Mouse (Mus musculus): ENCODE results near the gene Cd34. TPM values are rescaled to one million over a fixed set of nuclear protein-coding genes. Genes with fewer than 3 reads are reported as not detected.

Gene Cd34
- polyA plus RNA-seq (2015; fragmentation: Nextera tagmentation; extraction: Ambion mirVana), result 189 and 199 TPM in 2 replicates

GRCm38 (mm10) chr1:194938715-194939114 is at the start of gene Cd34:
TSS of gene Cd34 (plus strand) at chr1:194938819.
- no peak for TF ChIP-seq EP300 (IDR thresholded peaks at IDR 0.05)
- TF ChIP-seq CTCF (IDR thresholded peaks at IDR 0.05), result no peak
- DNase-seq (ENCODE audit: low spot score) (peak; percentile 60), ATAC-seq (peak; percentile 94)
- Histone ChIP-seq H3K27me3 (replicated peaks; ENCODE audit: insufficient read depth, low read length) (no peaks in the 10 kb centered on the region), H3K27ac (ENCODE audit: low read length) (peak within 1 kb of the TSS; percentile 65), H3K9me3 (ENCODE audit: low read length) (no peaks in the 10 kb centered on the region), H3K4me3 (ENCODE audit: low read depth, low read length) (peak within 1 kb of the TSS; percentile 45), H3K4me1 (ENCODE audit: insufficient read depth, low read depth, low read length) (no peaks in the 10 kb centered on the region), H3K36me3 (ENCODE audit: insufficient read depth, low read length) (no peaks in the 10 kb centered on the region), H3K4me2 (replicated peaks; ENCODE audit: low read depth, low read length) (peak within 1 kb of the TSS; percentile 49), H3K9ac (replicated peaks; ENCODE audit: low read depth) (peak within 1 kb of the TSS; percentile 50)
- WGBS, result 0% methylated on average over 26 of the region's 26 CpGs

DNA sequence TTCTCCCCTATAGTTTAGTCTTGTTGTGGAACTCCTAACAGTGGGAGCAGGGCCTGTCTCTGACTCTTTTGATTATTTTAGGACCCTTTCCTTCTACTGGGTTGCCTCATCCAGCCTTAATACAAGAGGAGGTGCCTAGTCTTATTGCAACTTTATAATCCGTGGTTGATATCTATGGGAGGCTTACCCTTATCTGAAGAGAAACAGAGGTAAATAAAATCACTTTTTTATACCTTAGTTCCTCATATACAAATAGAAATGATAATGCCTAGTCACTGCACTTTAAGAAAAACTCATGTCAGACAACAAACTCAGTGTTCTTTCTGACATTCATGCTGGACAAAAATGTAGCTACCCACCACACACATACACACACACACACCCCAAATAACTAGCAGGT is 44.1 kb upstream of the Cd34 start:
- no peak for ATAC-seq
- Histone ChIP-seq H3K27ac (ENCODE audit: low read length) (no peak overlapping the region), H3K4me2 (replicated peaks; ENCODE audit: low read depth, low read length) (no peak overlapping the region), H3K27me3 (replicated peaks; ENCODE audit: insufficient read depth, low read length) (no peaks in the 10 kb centered on the region), H3K9me3 (ENCODE audit: low read length) (no peaks in the 10 kb centered on the region), H3K4me3 (ENCODE audit: low read depth, low read length) (no peak overlapping the region), H3K4me1 (ENCODE audit: insufficient read depth, low read depth, low read length) (no peaks in the 10 kb centered on the region), H3K9ac (replicated peaks; ENCODE audit: low read depth) (no peak overlapping the region), H3K36me3 (ENCODE audit: insufficient read depth, low read length) (no peaks in the 10 kb centered on the region)
- TF ChIP-seq EP300 (IDR thresholded peaks at IDR 0.05) (no peak), CTCF (IDR thresholded peaks at IDR 0.05) (no peak)
- 39% methylated on average over 1 of the region's 1 CpGs for WGBS
- DNase-seq (ENCODE audit: low spot score), result no peak

- no peak overlapping the region for H3K4me3 ChIP-seq (ENCODE audit: low read depth, low read length)
- ATAC-seq (no peak), DNase-seq (ENCODE audit: low spot score) (no peak)
- WGBS, result 68% methylated on average over 3 of the region's 3 CpGs
- H3K27me3 ChIP-seq (replicated peaks; ENCODE audit: insufficient read depth, low read length), result no peaks in the 10 kb centered on the region
- TF ChIP-seq EP300 (IDR thresholded peaks at IDR 0.05) (no peak), CTCF (IDR thresholded peaks at IDR 0.05) (no peak)
- H3K4me2 ChIP-seq (replicated peaks; ENCODE audit: low read depth, low read length), result no peak overlapping the region
- no peaks in the 10 kb centered on the region for H3K36me3 ChIP-seq (ENCODE audit: insufficient read depth, low read length)
- H3K27ac ChIP-seq (ENCODE audit: low read length), result no peak overlapping the region
- no peaks in the 10 kb centered on the region for H3K4me1 ChIP-seq (ENCODE audit: insufficient read depth, low read depth, low read length)
- H3K9ac ChIP-seq (replicated peaks; ENCODE audit: low read depth), result no peak overlapping the region
- H3K9me3 ChIP-seq (ENCODE audit: low read length), result no peaks in the 10 kb centered on the region
Observed at GRCm38 (mm10) chr1:194895287-194895686, 43.3 kb upstream of the Cd34 start.

DNA sequence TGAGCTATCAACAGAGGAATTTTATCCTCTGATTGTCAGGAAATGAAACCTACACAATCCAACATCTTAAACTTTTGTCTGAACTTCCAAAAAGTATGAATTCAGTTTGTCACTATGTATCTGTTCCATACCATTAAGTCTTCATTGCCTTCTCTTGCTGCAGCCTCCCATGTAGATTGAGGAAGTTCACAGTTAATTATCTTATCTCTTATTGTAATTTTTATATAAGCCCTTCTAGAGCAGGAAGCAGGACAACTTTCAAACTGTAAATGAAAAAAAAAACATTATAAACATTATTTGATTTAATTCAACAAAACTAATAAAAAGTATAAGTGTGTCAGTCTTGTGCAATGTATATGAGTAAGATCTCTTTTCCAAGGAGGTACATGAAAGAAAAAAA is 37.5 kb upstream of the Cd34 start:
- Histone ChIP-seq H3K27me3 (replicated peaks; ENCODE audit: insufficient read depth, low read length) (no peaks in the 10 kb centered on the region), H3K36me3 (ENCODE audit: insufficient read depth, low read length) (no peaks in the 10 kb centered on the region), H3K9ac (replicated peaks; ENCODE audit: low read depth) (no peak overlapping the region), H3K9me3 (ENCODE audit: low read length) (no peaks in the 10 kb centered on the region), H3K4me2 (replicated peaks; ENCODE audit: low read depth, low read length) (no peak overlapping the region), H3K4me3 (ENCODE audit: low read depth, low read length) (no peak overlapping the region), H3K27ac (ENCODE audit: low read length) (no peak overlapping the region), H3K4me1 (ENCODE audit: insufficient read depth, low read depth, low read length) (no peaks in the 10 kb centered on the region)
- no peak for ATAC-seq
- TF ChIP-seq CTCF (IDR thresholded peaks at IDR 0.05) (no peak), EP300 (IDR thresholded peaks at IDR 0.05) (no peak)
- DNase-seq (ENCODE audit: low spot score), result no peak

DNA sequence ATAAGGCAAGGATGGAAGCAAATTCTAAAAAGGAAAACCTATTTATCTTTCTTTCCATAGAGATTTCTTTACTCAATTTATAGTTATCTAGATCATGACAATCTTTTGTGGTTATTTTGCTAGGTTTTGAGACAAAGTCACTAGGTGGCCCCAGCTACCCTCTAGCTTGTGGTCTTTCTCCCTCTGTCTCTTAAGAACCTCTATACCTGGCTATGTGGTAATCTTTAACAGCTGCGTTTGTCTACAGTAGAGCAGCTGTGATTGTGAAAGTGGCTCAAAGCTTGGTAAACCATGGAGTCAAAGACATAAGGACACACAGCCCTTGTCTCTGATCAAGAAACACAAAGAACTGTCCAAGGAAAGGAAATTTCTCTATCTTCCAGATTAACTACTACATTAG is 36.8 kb upstream of the Cd34 start:
- Histone ChIP-seq H3K27me3 (replicated peaks; ENCODE audit: insufficient read depth, low read length) (no peaks in the 10 kb centered on the region), H3K9ac (replicated peaks; ENCODE audit: low read depth) (no peak overlapping the region), H3K4me2 (replicated peaks; ENCODE audit: low read depth, low read length) (no peak overlapping the region), H3K27ac (ENCODE audit: low read length) (no peak overlapping the region), H3K4me1 (ENCODE audit: insufficient read depth, low read depth, low read length) (no peaks in the 10 kb centered on the region), H3K36me3 (ENCODE audit: insufficient read depth, low read length) (no peaks in the 10 kb centered on the region), H3K4me3 (ENCODE audit: low read depth, low read length) (no peak overlapping the region), H3K9me3 (ENCODE audit: low read length) (no peaks in the 10 kb centered on the region)
- no peak for TF ChIP-seq EP300 (IDR thresholded peaks at IDR 0.05)
- TF ChIP-seq CTCF (IDR thresholded peaks at IDR 0.05), result no peak
- 57% methylated on average over 1 of the region's 1 CpGs for WGBS
- DNase-seq (ENCODE audit: low spot score) (no peak), ATAC-seq (no peak)

DNA sequence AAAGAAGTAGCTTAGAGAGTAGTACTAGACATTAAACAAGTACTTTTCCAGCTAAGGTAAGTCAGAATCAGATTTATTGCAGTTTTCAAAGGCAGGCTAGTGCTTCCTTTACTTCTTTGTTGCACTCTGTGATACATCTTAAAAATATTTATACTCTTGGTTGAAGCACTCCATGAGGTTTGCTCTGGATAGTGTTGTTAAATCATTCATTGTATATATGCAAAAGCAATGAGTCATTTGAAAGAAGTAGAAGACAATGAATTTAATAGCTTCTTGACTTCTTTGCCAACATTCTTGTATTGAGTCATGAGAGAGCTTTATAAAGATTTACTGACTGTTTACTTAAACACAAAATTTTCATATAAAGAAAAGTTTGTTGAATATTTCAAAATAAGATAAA is 29.7 kb upstream of the Cd34 start:
- H3K27ac ChIP-seq (ENCODE audit: low read length), result no peak overlapping the region
- no peaks in the 10 kb centered on the region for H3K9me3 ChIP-seq (ENCODE audit: low read length)
- no peak for DNase-seq (ENCODE audit: low spot score)
- no peak for ATAC-seq
- no peaks in the 10 kb centered on the region for H3K27me3 ChIP-seq (replicated peaks; ENCODE audit: insufficient read depth, low read length)
- no peak for TF ChIP-seq CTCF (IDR thresholded peaks at IDR 0.05)
- TF ChIP-seq EP300 (IDR thresholded peaks at IDR 0.05), result no peak
- H3K4me1 ChIP-seq (ENCODE audit: insufficient read depth, low read depth, low read length), result no peaks in the 10 kb centered on the region
- H3K4me2 ChIP-seq (replicated peaks; ENCODE audit: low read depth, low read length), result no peak overlapping the region
- H3K9ac ChIP-seq (replicated peaks; ENCODE audit: low read depth), result no peak overlapping the region
- no peaks in the 10 kb centered on the region for H3K36me3 ChIP-seq (ENCODE audit: insufficient read depth, low read length)
- no peak overlapping the region for H3K4me3 ChIP-seq (ENCODE audit: low read depth, low read length)

- DNase-seq (ENCODE audit: low spot score) (peak; percentile 45), ATAC-seq (peak; percentile 30; the same call in 1 of the 2 replicates)
- Histone ChIP-seq H3K9ac (replicated peaks; ENCODE audit: low read depth) (no peak overlapping the region), H3K9me3 (ENCODE audit: low read length) (no peaks in the 10 kb centered on the region), H3K27me3 (replicated peaks; ENCODE audit: insufficient read depth, low read length) (no peaks in the 10 kb centered on the region), H3K4me3 (ENCODE audit: low read depth, low read length) (no peak overlapping the region), H3K36me3 (ENCODE audit: insufficient read depth, low read length) (no peaks in the 10 kb centered on the region), H3K27ac (ENCODE audit: low read length) (0 out of 2 replicates have a peak overlapping the region, but pooled peaks have one; percentile 33), H3K4me1 (ENCODE audit: insufficient read depth, low read depth, low read length) (peaks cover 5% of the 10 kb centered on the region; the same call in 1 of the 2 replicates), H3K4me2 (replicated peaks; ENCODE audit: low read depth, low read length) (no peak overlapping the region)
- WGBS, result 4% methylated on average over 1 of the region's 1 CpGs
- no peak for TF ChIP-seq CTCF (IDR thresholded peaks at IDR 0.05)
- TF ChIP-seq EP300 (IDR thresholded peaks at IDR 0.05), result peak; percentile 77
Observed at GRCm38 (mm10) chr1:194925753-194926350, 12.8 kb upstream of the Cd34 start.
